In genomic region chr19:43311125-43311524, GRCm38 (mm10) we compare ENCODE assay signal across 8 mouse cellular contexts.
DNase-seq lines count a peak whose midpoint lies in the region; ATAC-seq lines count a peak whose summit lies in the region.

No protein-coding gene starts in this region.

- DNase-seq in hindbrain, embryonic 11.5 days (ENCODE audit: low spot score) = peak; percentile 35
- DNase-seq in A20 (ENCODE audit: low read depth, low spot score) = peak; percentile 13
- peak; percentile 24 for DNase-seq in adrenal gland, adult 2 months
- peak; percentile 11 to 16 for DNase-seq in heart, postnatal 36 days
- DNase-seq in left cerebral cortex, postnatal 4 days = peak; percentile 18

- no peak overlapping the region for H3K4me3 ChIP-seq in hindbrain, embryonic 11.5 days (ENCODE audit: low read depth, low read length)
- no peak overlapping the region for H3K4me3 ChIP-seq in hindbrain, embryonic 13.5 days

- intact Hi-C loops in heart, postnatal 36 days (cut with DNase I) = loop anchor here (1.0 to 2.0 kb wide), 2 partner anchors 284 to 516 kb away; no protein-coding TSS in a partner anchor
- intact Hi-C loops in left cerebral cortex, postnatal 4 days (cut with DNase I) = loop anchor here (5.0 kb wide), 1 partner anchor 519 kb away; no protein-coding TSS in a partner anchor

- H3K27me3 ChIP-seq in hindbrain, embryonic 11.5 days (ENCODE audit: control insufficient read depth, insufficient read depth, low read length) = no peaks in the 10 kb centered on the region
- H3K27me3 ChIP-seq in hindbrain, embryonic 13.5 days = no peaks in the 10 kb centered on the region

- H3K9ac ChIP-seq in hindbrain, embryonic 11.5 days (ENCODE audit: low read depth, low read length) = no peak overlapping the region
- no peak overlapping the region for H3K9ac ChIP-seq in hindbrain, embryonic 13.5 days

- H3K9me3 ChIP-seq in hindbrain, embryonic 11.5 days (ENCODE audit: control insufficient read depth, low read length) = no peaks in the 10 kb centered on the region
- peaks cover 6% of the 10 kb centered on the region; the same call in 1 of the 2 replicates for H3K9me3 ChIP-seq in hindbrain, embryonic 13.5 days

- no peak overlapping the region for H3K4me2 ChIP-seq in hindbrain, embryonic 11.5 days (replicated peaks; ENCODE audit: low read depth, low read length)
- no peak overlapping the region for H3K4me2 ChIP-seq in hindbrain, embryonic 13.5 days

- H3K4me1 ChIP-seq in hindbrain, embryonic 11.5 days (replicated peaks; ENCODE audit: control insufficient read depth, insufficient read depth, low read length) = no peaks in the 10 kb centered on the region
- H3K4me1 ChIP-seq in hindbrain, embryonic 13.5 days (replicated peaks) = no peaks in the 10 kb centered on the region

- H3K36me3 ChIP-seq in hindbrain, embryonic 11.5 days (ENCODE audit: control insufficient read depth, insufficient read depth, low read length) = no peaks in the 10 kb centered on the region
- H3K36me3 ChIP-seq in hindbrain, embryonic 13.5 days = no peaks in the 10 kb centered on the region

- no peak overlapping the region for H3K27ac ChIP-seq in hindbrain, embryonic 11.5 days (ENCODE audit: low read depth, low read length)
- H3K27ac ChIP-seq in hindbrain, embryonic 13.5 days = no peak overlapping the region

- ATAC-seq in hindbrain, embryonic 11.5 days (ENCODE audit: low FRiP score) = no peak
- no peak for ATAC-seq in hindbrain, embryonic 13.5 days (ENCODE audit: low FRiP score)
- ATAC-seq in erythroblast, adult 5-6 weeks (replicated peaks; ENCODE audit: low FRiP score, poor library complexity, severe bottlenecking) = no peak
- ATAC-seq in granulocyte monocyte progenitor cell, adult 5-6 weeks (replicated peaks; ENCODE audit: poor library complexity, severe bottlenecking) = no peak
